Mouse (Mus musculus) stomach, postnatal 0 days (tissue): ENCODE results near the gene Ankrd31.
A peak's percentile ranks its signal among the peaks of the same experiment; 100 is the strongest.

Source experiments
- CTCF ChIP-seq: IDR thresholded peaks from 2 replicates; pipeline ENCODE4 v1.5.1; 2016; ENCODE audit warnings: antibody characterized with exemption, low read depth, mild to moderate bottlenecking, moderate library complexity
- EP300 ChIP-seq: optimal IDR thresholded peaks from 2 replicates; pipeline ENCODE3; 2016; ENCODE audit warnings: antibody characterized with exemption

DNA sequence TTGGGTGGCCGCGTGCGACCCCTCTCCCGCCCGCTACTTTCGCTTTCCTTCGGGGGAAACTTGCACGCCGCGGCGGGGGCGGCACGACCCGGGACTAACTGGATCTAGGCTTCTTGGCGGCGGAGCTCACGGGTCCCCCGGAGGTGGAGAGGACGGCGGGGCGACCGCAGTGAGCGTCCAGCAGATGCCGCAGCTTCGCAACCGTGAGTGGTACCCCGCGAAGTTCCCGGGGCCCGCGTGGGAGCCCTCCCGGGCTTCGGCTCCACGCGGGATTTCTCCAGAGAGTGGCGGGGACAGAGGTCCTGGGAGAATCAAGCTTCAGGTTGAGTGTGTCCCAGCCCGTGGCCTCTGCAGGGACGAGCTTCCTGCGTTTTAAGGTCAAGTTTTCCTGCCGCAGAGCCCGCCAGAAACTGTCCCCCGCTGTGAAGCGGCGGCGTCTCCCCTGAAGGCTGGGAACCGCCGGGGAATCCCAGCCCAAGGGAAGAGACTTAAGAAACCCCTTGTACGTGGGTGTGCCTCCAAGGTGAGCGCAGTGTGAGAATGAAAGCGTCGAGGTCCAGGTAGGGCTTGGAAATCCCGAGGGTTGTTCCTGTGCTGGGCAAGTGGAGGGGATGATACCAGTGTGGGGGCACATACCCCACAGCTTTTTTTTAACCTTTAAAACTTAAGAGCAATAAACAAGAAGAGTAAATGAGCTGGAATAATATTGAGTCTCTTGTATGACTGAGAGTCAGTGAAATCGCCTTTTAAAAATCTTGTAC is 177.1 kb downstream of the Ankrd31 start:
- TF ChIP-seq CTCF (0 out of 2 replicates have a peak, but pooled peaks have one; percentile 5), EP300 (no peak)
